Mouse (Mus musculus) CH12.LX (cell line): Measurements from ENCODE around the gene Sik3. TPM values are rescaled to one million over a fixed set of nuclear protein-coding genes. Genes with fewer than 3 reads are reported as not detected.

Experiments
- DNase-seq: peaks from one replicate; pipeline ENCODE4 v3.0.0-alpha.2; 2013; ENCODE audit errors: extremely low read depth
- H3K27ac ChIP-seq: 2 replicates; pipeline ENCODE4 v1.5.1; 2012; ENCODE audit warnings: low read depth, mild to moderate bottlenecking, control low read depth, moderate library complexity; ENCODE audit not compliant: insufficient read depth
- H3K27me3 ChIP-seq: replicated peaks from 2 replicates; pipeline ENCODE3; 2012; ENCODE audit warnings: inconsistent platforms
- H3K36me3 ChIP-seq, 2 experiments: replicated peaks in 1 of 2; 2 replicates each; pipeline versions ENCODE3 to v1.6.1; 2012; ENCODE audit warnings: inconsistent platforms in 1 of 2, low read length in 1 of 2, mild to moderate bottlenecking in 1 of 2, mixed read lengths in 1 of 2, moderate library complexity in 1 of 2; ENCODE audit not compliant: control insufficient read depth in 1 of 2, insufficient read depth in 1 of 2
- H3K4me1 ChIP-seq, 2 experiments: 2 replicates each; pipeline ENCODE4 v1.6.1; 2012; ENCODE audit warnings: inconsistent platforms in 1 of 2, moderate library complexity in 1 of 2; ENCODE audit not compliant: insufficient read depth in 2 of 2, control insufficient read depth in 1 of 2
- H3K4me2 ChIP-seq: 2 replicates; pipeline ENCODE4 v1.6.1; 2012; ENCODE audit warnings: low read depth, mild to moderate bottlenecking, control low read depth; ENCODE audit not compliant: poor library complexity, insufficient read depth, severe bottlenecking
- H3K4me3 ChIP-seq, 3 experiments: fragments of 150-350 bp in 1 of 3; sonication (generic) in 1 of 3; replicated peaks in 1 of 3; 2 replicates each; pipeline versions ENCODE3 to v1.5.1; 2011 to 2012; ENCODE audit warnings: low read depth in 2 of 3, low read length in 2 of 3, mild to moderate bottlenecking in 2 of 3, moderate library complexity in 2 of 3, control low read depth in 1 of 3, improper control_type of control experiment in 1 of 3, inconsistent platforms in 1 of 3, mixed read lengths in 1 of 3; ENCODE audit not compliant: poor library complexity in 1 of 3
- H3K79me2 ChIP-seq: replicated peaks from 2 replicates; pipeline ENCODE4 v1.6.1; 2012; ENCODE audit warnings: mild to moderate bottlenecking, moderate library complexity; ENCODE audit not compliant: control insufficient read depth, poor library complexity, insufficient read depth, severe bottlenecking; ENCODE audit errors: extremely low read depth
- H3K9ac ChIP-seq: 2 replicates; pipeline ENCODE4 v1.6.1; 2012; ENCODE audit warnings: low read depth, mild to moderate bottlenecking, control low read depth, moderate library complexity; ENCODE audit not compliant: insufficient read depth
- H3K9me3 ChIP-seq: replicated peaks from 2 replicates; pipeline ENCODE3; 2012; ENCODE audit warnings: low read length, inconsistent platforms, mixed read lengths
- BHLHE40 ChIP-seq: IDR thresholded peaks from 2 replicates; pipeline ENCODE4 v1.6.1; 2011; ENCODE audit warnings: mild to moderate bottlenecking, low read depth, low read length, improper control_type of control experiment
- CHD1 ChIP-seq: IDR thresholded peaks from 2 replicates; pipeline ENCODE4 v1.6.1; 2012; ENCODE audit warnings: low read depth, low read length, improper control_type of control experiment, inconsistent platforms
- CHD2 ChIP-seq: IDR thresholded peaks from 2 replicates; pipeline ENCODE4 v1.6.1; 2011; ENCODE audit warnings: low read length, improper control_type of control experiment
- CTCF ChIP-seq, 2 experiments: IDR thresholded peaks in 1 of 2; conservative IDR thresholded peaks in 1 of 2; 2 replicates each; pipeline ENCODE4 v1.5.1; 2011 to 2012; ENCODE audit warnings: low read depth in 2 of 2, low read length in 2 of 2, improper control_type of control experiment in 1 of 2, inconsistent platforms in 1 of 2, mild to moderate bottlenecking in 1 of 2, moderate library complexity in 1 of 2
- ELF1 ChIP-seq: IDR thresholded peaks from 2 replicates; pipeline ENCODE4 v1.6.1; 2014; ENCODE audit warnings: low read depth, mild to moderate bottlenecking, inconsistent platforms, low read length, improper control_type of control experiment
- EP300 ChIP-seq: IDR thresholded peaks from 2 replicates; pipeline ENCODE4 v1.6.1; 2011; ENCODE audit warnings: low read length, improper control_type of control experiment
- HCFC1 ChIP-seq: IDR thresholded peaks from 2 replicates; pipeline ENCODE4 v1.6.1; 2012; ENCODE audit warnings: low read depth, mild to moderate bottlenecking, inconsistent platforms, low read length, improper control_type of control experiment
- IRF4 ChIP-seq: IDR thresholded peaks from 2 replicates; pipeline ENCODE4 v1.6.1; 2014; ENCODE audit warnings: low read depth, mild to moderate bottlenecking, inconsistent platforms, low read length, improper control_type of control experiment
- KAT2A ChIP-seq: IDR thresholded peaks from 2 replicates; pipeline ENCODE4 v1.6.1; 2012; ENCODE audit warnings: low read length, improper control_type of control experiment, inconsistent platforms; ENCODE audit not compliant: insufficient replicate concordance
- MAFK ChIP-seq: IDR thresholded peaks from 2 replicates; pipeline ENCODE4 v1.6.1; 2011; ENCODE audit warnings: low read length, improper control_type of control experiment; ENCODE audit not compliant: insufficient replicate concordance
- MAX ChIP-seq: IDR thresholded peaks from 2 replicates; pipeline ENCODE4 v1.6.1; 2011; ENCODE audit warnings: low read length, improper control_type of control experiment
- MEF2A ChIP-seq: IDR thresholded peaks from 2 replicates; pipeline ENCODE4 v1.6.1; 2014; ENCODE audit warnings: low read depth, mild to moderate bottlenecking, inconsistent platforms, low read length, improper control_type of control experiment, borderline replicate concordance
- MXI1 ChIP-seq: IDR thresholded peaks from 2 replicates; pipeline ENCODE4 v1.6.1; 2011; ENCODE audit warnings: mild to moderate bottlenecking, low read depth, low read length, improper control_type of control experiment
- MYC ChIP-seq: IDR thresholded peaks from 2 replicates; pipeline ENCODE4 v1.6.1; 2011; ENCODE audit warnings: low read depth, mild to moderate bottlenecking, improper control_type of control experiment, low read length
- POLR2A ChIP-seq: IDR thresholded peaks from 2 replicates; pipeline ENCODE4 v1.6.1; 2011; ENCODE audit warnings: low read depth, mild to moderate bottlenecking, improper control_type of control experiment, low read length
- POLR2AphosphoS2 ChIP-seq: IDR thresholded peaks from 2 replicates; pipeline ENCODE4 v1.6.1; 2011; ENCODE audit warnings: low read depth, low read length, improper control_type of control experiment
- RAD21 ChIP-seq: IDR thresholded peaks from 2 replicates; pipeline ENCODE4 v1.6.1; 2011; ENCODE audit warnings: low read depth, mild to moderate bottlenecking, low read length, improper control_type of control experiment, moderate library complexity
- RCOR1 ChIP-seq: conservative IDR thresholded peaks from 2 replicates; pipeline ENCODE4 v1.6.1; 2012; ENCODE audit warnings: low read depth, mild to moderate bottlenecking, inconsistent platforms, low read length, improper control_type of control experiment
- SIN3A ChIP-seq: IDR thresholded peaks from 2 replicates; pipeline ENCODE4 v1.6.1; 2012; ENCODE audit warnings: low read length, improper control_type of control experiment, inconsistent platforms
- TBP ChIP-seq: conservative IDR thresholded peaks from 2 replicates; pipeline ENCODE4 v1.6.1; 2011; ENCODE audit warnings: low read depth, low read length, improper control_type of control experiment
- TCF12 ChIP-seq: IDR thresholded peaks from 2 replicates; pipeline ENCODE4 v1.6.1; 2014; ENCODE audit warnings: low read depth, mild to moderate bottlenecking, inconsistent platforms, low read length, improper control_type of control experiment
- USF1 ChIP-seq: IDR thresholded peaks from 2 replicates; pipeline ENCODE4 v1.6.1; 2014; ENCODE audit warnings: low read depth, mild to moderate bottlenecking, inconsistent platforms, low read length, improper control_type of control experiment
- ZNF384 ChIP-seq: IDR thresholded peaks from 2 replicates; pipeline ENCODE4 v1.6.1; 2012; ENCODE audit warnings: low read depth, low read length, improper control_type of control experiment, inconsistent platforms
- dilution Hi-C: fragments of 300-500 bp; cut with MboI; formaldehyde crosslinking; loops from 2 replicates; pipeline ENCODE4 v1.14.3; 2020; ENCODE audit warnings: low sequenced_read_pairs; ENCODE audit not compliant: extremely low pct_unique_long_range_greater_than_20kb, extremely low pct_ligation_motif_present
- in situ Hi-C: fragments of 300-500 bp; cut with MboI; formaldehyde crosslinking; loops from 3 replicates; pipeline ENCODE4 v1.14.3; 2019; ENCODE audit warnings: low sequenced_read_pairs, low pct_ligation_motif_present, low pct_unique_long_range_greater_than_20kb, mixed read lengths
- polyA plus RNA-seq: library from polyadenylated mRNA; unstranded; fragments of >175 nt; gene quantifications from 2 replicates; pipeline ENCODE4 v1.2.1, GENCODE M21; 2012; ENCODE audit warnings: low read depth; ENCODE audit not compliant: insufficient read length
- total RNA-seq, 2 experiments: library from RNA; depleted of rRNA; stranded (reverse); fragments of 300-350 nt in 1 of 2; fragments of >200 nt in 1 of 2; gene quantifications; 2 replicates each; pipeline ENCODE4 v1.2.3; 2012 to 2014

Sik3 gene
- total and polyA plus RNA-seq, 3 experiments = 14.9 to 29.8 (median 21.4) TPM

DNA sequence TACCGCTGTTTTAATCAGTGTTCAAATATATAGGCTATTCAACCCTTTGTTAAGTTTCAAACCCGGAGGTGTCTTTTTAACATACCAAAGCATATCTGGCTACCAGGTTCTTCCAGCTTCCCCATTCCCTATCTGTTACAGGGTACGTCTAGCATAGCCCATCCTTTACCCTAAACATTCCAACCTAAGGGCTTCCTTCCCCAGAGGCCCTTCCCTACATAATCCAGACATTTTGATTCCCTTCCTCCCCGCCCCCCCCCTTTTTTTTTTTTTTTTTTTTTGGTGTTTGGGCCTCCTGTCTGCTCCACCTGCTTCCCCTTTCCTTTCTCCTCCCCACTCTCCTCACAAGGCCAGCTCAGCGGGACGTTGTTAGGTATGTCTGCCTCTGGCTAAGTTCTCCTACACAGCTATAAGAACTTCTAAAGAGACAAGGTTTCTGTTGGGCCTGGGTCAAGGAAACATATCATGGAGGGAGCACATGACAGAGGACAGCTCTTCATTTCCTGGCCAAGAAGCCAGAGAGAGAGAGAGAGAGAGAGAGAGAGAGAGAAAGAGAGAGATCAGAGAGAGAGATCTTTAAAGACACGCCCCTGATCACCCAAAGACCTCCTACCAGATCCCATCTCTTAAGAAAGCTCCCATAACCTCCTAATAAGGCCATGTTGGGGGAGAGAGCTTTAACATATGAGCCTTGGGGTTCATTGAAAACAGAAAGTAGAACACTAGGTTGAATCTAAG, 3.5 kb upstream of the Sik3 start:
- Histone ChIP-seq H3K4me2 (peak overlapping the region; percentile 68), H3K79me2 (peaks cover 11% of the 10 kb centered on the region), H3K27me3 (no peaks in the 10 kb centered on the region), H3K27ac (peak overlapping the region; percentile 54), H3K9me3 (no peaks in the 10 kb centered on the region), H3K4me3 (no peak overlapping the region)
- dilution Hi-C loops = no loop called here
- peak; percentile 54; the same call in 1 of the 2 replicates for TF ChIP-seq CHD1
- TF ChIP-seq POLR2AphosphoS2 = no peak
- peak; percentile 9; the same call in 1 of the 2 replicates for TF ChIP-seq BHLHE40
- 0 out of 2 replicates have a peak, but pooled peaks have one; percentile 44 for TF ChIP-seq MAX
- TF ChIP-seq CHD2 = peak; percentile 59; the same call in 1 of the 2 replicates
- no peak for TF ChIP-seq MAFK
- peak; percentile 95 for TF ChIP-seq ZNF384
- peak; percentile 6; the same call in 1 of the 2 replicates for TF ChIP-seq SIN3A
- no peak for TF ChIP-seq ELF1
- 0 out of 2 replicates have a peak, but pooled peaks have one; percentile 3 for TF ChIP-seq MEF2A
- peak; percentile 39; the same call in 1 of the 2 replicates for TF ChIP-seq POLR2A
- TF ChIP-seq MXI1 = no peak
- no peak for TF ChIP-seq TBP
- TF ChIP-seq RAD21 = no peak
- TF ChIP-seq EP300 = peak; percentile 53; the same call in 1 of the 2 replicates
- peak; percentile 9; the same call in 1 of the 2 replicates for TF ChIP-seq HCFC1
- TF ChIP-seq KAT2A = 0 out of 2 replicates have a peak, but pooled peaks have one; percentile 8
- TF ChIP-seq, all 38 proteins: peak for 11
- DNase-seq = peak; percentile 38
- peak overlapping the region; percentile 50 for H3K9ac ChIP-seq
- H3K4me1 ChIP-seq = peaks cover 19 to 56% of the 10 kb centered on the region in 2 experiments
- no peaks in the 10 kb centered on the region for H3K36me3 ChIP-seq
- in situ Hi-C loops = no loop called here

DNA sequence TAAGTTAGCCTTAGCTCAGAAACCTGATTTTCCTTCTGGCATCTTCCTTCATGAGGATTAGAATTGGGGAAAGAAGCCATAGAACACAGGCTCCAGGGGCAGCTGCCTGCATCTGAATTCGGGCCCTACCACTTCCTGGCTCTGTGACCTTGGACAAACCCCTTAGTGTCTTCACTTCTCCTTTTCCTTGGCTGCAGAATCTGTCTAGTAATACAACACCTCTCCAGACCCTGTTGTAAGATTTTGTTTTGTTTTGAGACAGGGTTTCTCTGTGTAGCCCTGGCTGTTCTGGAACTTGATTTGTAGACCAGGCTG, 3.0 kb upstream of the Sik3 start:
- peak; percentile 89 for DNase-seq
- peaks cover 19 to 58% of the 10 kb centered on the region in 2 experiments for H3K4me1 ChIP-seq
- peak overlapping the region; percentile 50 for H3K9ac ChIP-seq
- no peaks in the 10 kb centered on the region for H3K27me3 ChIP-seq
- dilution Hi-C loops = no loop called here
- in situ Hi-C loops = no loop called here
- H3K79me2 ChIP-seq = peaks cover 11% of the 10 kb centered on the region
- no peak overlapping the region for H3K4me3 ChIP-seq
- H3K9me3 ChIP-seq = no peaks in the 10 kb centered on the region
- TF ChIP-seq IRF4 (peak; percentile 90), KAT2A (no peak), EP300 (peak; percentile 89), ELF1 (peak; percentile 79), ZNF384 (no peak), POLR2A (peak; percentile 59), POLR2AphosphoS2 (no peak), SIN3A (peak; percentile 40; the same call in 1 of the 2 replicates), BHLHE40 (peak; percentile 45), MYC (0 out of 2 replicates have a peak, but pooled peaks have one; percentile 22), USF1 (no peak), TCF12 (peak; percentile 68; the same call in 1 of the 2 replicates), RCOR1 (no peak), CTCF (conservative IDR thresholded peaks at IDR 0.05 in 1 of 2, IDR thresholded peaks at IDR 0.05 in 1 of 2; ENCODE audit: low read depth in 2 of 2, low read length in 2 of 2) (no peak), MEF2A (0 out of 2 replicates have a peak, but pooled peaks have one; percentile 28)
- no peaks in the 10 kb centered on the region for H3K36me3 ChIP-seq
- H3K27ac ChIP-seq = peak overlapping the region; percentile 54
- H3K4me2 ChIP-seq = peak overlapping the region; percentile 68; the same call in 1 of the 2 replicates
